Mouse (Mus musculus): ENCODE data around the gene Tanc1. TPM values are rescaled to one million over a fixed set of nuclear protein-coding genes. Genes with fewer than 3 reads are reported as not detected.

Gene Tanc1
- polyA plus RNA-seq, 1 experiment from 2014 or later: 24.8 TPM

DNA sequence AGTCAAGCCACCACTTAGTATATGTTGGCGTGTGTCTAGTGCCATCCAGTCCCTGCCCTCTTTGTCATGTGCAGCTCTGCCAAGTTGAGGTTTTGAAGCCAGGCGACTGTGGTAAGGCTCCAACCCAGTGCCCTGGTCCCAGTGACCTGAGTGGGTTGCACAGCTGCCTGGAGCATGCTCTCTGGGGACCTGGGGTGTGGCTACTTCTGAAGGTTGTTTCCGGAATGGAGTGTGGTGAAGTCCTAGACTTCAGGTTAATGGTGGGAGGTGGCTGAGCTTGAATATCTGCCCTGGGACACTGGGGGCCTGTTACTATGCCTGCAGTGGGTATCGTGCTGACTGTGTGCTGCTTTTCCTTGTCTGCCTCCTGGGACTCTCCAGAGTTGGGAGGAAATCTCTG, 18.0 kb downstream of the Tanc1 start:
- ATAC-seq (replicated peaks; ENCODE audit: low FRiP score, low TSS enrichment, low read depth) (no peak), DNase-seq (ENCODE audit: low spot score) (no peak)
- no peak overlapping the region for H3K4me3 ChIP-seq (ENCODE audit: low read depth, low read length)
- no peak overlapping the region; the same call in 1 of the 2 replicates for H3K27ac ChIP-seq (ENCODE audit: low read depth)
- H3K4me2 ChIP-seq (ENCODE audit: low read length): no peak overlapping the region
- no peaks in the 10 kb centered on the region for H3K27me3 ChIP-seq (replicated peaks; ENCODE audit: control insufficient read depth, insufficient read depth, low read length)
- peaks cover 36% of the 10 kb centered on the region for H3K4me1 ChIP-seq (replicated peaks; ENCODE audit: control insufficient read depth, insufficient read depth, low read length)
- H3K9me3 ChIP-seq (ENCODE audit: control insufficient read depth, low read length): no peaks in the 10 kb centered on the region
- no peaks in the 10 kb centered on the region for H3K36me3 ChIP-seq (ENCODE audit: control insufficient read depth, insufficient read depth, low read length)
- WGBS: 77% methylated on average over 4 of the region's 4 CpGs
- no peak overlapping the region for H3K9ac ChIP-seq (ENCODE audit: low read length)

DNA sequence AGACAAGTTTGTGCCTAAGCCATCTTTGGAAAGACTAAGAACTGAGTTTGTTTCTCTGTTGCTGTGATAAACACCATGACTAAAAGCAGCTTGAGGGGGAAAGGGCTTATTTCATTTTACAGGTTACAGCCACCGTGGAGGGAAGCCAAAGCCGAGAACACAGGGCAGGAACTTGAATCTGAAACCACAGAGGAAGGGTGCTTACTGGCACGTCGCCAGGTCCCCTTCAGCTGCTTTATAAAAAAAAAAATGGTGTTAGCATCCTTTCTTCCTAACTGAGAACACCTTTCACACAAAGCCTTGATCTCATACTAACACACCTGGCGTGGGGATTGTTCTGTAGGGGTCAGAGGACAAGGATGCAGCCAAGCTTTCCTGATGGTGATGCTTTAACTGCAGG, 19.6 kb downstream of the Tanc1 start:
- ATAC-seq (replicated peaks; ENCODE audit: low FRiP score, low TSS enrichment, low read depth): no peak
- H3K9me3 ChIP-seq (ENCODE audit: control insufficient read depth, low read length): 0 out of 2 replicates have a peak, but pooled peaks cover 2% of the 10 kb centered on the region
- no peak overlapping the region for H3K27ac ChIP-seq (ENCODE audit: low read depth)
- no peak for DNase-seq (ENCODE audit: low spot score)
- H3K4me3 ChIP-seq (ENCODE audit: low read depth, low read length): no peak overlapping the region
- H3K4me1 ChIP-seq (replicated peaks; ENCODE audit: control insufficient read depth, insufficient read depth, low read length): peaks cover 31% of the 10 kb centered on the region
- no peak overlapping the region for H3K9ac ChIP-seq (ENCODE audit: low read length)
- H3K27me3 ChIP-seq (replicated peaks; ENCODE audit: control insufficient read depth, insufficient read depth, low read length): no peaks in the 10 kb centered on the region
- WGBS: 72% methylated on average over 5 of the region's 5 CpGs
- H3K36me3 ChIP-seq (ENCODE audit: control insufficient read depth, insufficient read depth, low read length): no peaks in the 10 kb centered on the region
- no peak overlapping the region for H3K4me2 ChIP-seq (ENCODE audit: low read length)

GRCm38 (mm10) chr2:59633761-59634430, 22.1 kb downstream of the Tanc1 start:
- 69% methylated on average over 5 of the region's 5 CpGs for WGBS
- H3K27ac ChIP-seq (ENCODE audit: low read depth): no peak overlapping the region
- DNase-seq (ENCODE audit: low spot score) (no peak), ATAC-seq (replicated peaks; ENCODE audit: low FRiP score, low TSS enrichment, low read depth) (no peak)
- H3K4me1 ChIP-seq (replicated peaks; ENCODE audit: control insufficient read depth, insufficient read depth, low read length): peaks cover 20% of the 10 kb centered on the region; the same call in 1 of the 2 replicates
- H3K36me3 ChIP-seq (ENCODE audit: control insufficient read depth, insufficient read depth, low read length): no peaks in the 10 kb centered on the region
- no peak overlapping the region for H3K4me2 ChIP-seq (ENCODE audit: low read length)
- H3K4me3 ChIP-seq (ENCODE audit: low read depth, low read length): no peak overlapping the region
- H3K9me3 ChIP-seq (ENCODE audit: control insufficient read depth, low read length): 0 out of 2 replicates have a peak, but pooled peaks cover 2% of the 10 kb centered on the region
- no peak overlapping the region for H3K9ac ChIP-seq (ENCODE audit: low read length)
- no peaks in the 10 kb centered on the region for H3K27me3 ChIP-seq (replicated peaks; ENCODE audit: control insufficient read depth, insufficient read depth, low read length)

GRCm38 (mm10) chr2:59637040-59637785, 25.4 kb downstream of the Tanc1 start:
- peak; percentile 94 for ATAC-seq (replicated peaks; ENCODE audit: low FRiP score, low TSS enrichment, low read depth)
- Histone ChIP-seq H3K4me2 (ENCODE audit: low read length) (peak overlapping the region; percentile 11; the same call in 1 of the 2 replicates), H3K9ac (ENCODE audit: low read length) (no peak overlapping the region), H3K9me3 (ENCODE audit: control insufficient read depth, low read length) (0 out of 2 replicates have a peak, but pooled peaks cover 2% of the 10 kb centered on the region), H3K27ac (ENCODE audit: low read depth) (no peak overlapping the region), H3K27me3 (replicated peaks; ENCODE audit: control insufficient read depth, insufficient read depth, low read length) (no peaks in the 10 kb centered on the region), H3K4me3 (ENCODE audit: low read depth, low read length) (no peak overlapping the region), H3K4me1 (replicated peaks; ENCODE audit: control insufficient read depth, insufficient read depth, low read length) (no peaks in the 10 kb centered on the region), H3K36me3 (ENCODE audit: control insufficient read depth, insufficient read depth, low read length) (no peaks in the 10 kb centered on the region)
- WGBS: 66% methylated on average over 18 of the region's 18 CpGs
- DNase-seq (ENCODE audit: low spot score): peak; percentile 61

GRCm38 (mm10) chr2:59642722-59643121, 30.9 kb downstream of the Tanc1 start:
- no peaks in the 10 kb centered on the region; the same call in 1 of the 2 replicates for H3K36me3 ChIP-seq (ENCODE audit: control insufficient read depth, insufficient read depth, low read length)
- H3K4me2 ChIP-seq (ENCODE audit: low read length): no peak overlapping the region
- ATAC-seq (replicated peaks; ENCODE audit: low FRiP score, low TSS enrichment, low read depth): no peak

DNA sequence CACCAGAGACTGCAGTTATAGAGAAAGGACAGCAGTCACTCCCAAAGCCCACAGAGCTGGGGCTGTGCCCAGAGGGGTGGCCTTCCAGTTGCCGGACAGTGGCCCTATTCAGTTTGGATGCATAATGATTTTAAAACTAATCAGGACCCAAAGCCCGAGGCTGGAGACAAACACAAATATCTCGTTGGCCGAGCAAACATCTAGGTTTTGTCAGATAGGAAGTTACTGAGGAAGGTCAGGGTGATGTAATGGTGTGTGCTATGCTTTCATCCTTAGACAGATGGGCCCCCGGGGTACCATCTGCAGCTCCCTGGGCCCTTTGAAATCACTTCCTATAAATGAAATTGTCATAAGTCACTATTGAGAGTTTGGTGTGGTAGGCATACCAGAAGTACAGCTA, 33.0 kb downstream of the Tanc1 start:
- Histone ChIP-seq H3K27me3 (replicated peaks; ENCODE audit: control insufficient read depth, insufficient read depth, low read length) (no peaks in the 10 kb centered on the region), H3K9ac (ENCODE audit: low read length) (no peak overlapping the region), H3K4me2 (ENCODE audit: low read length) (no peak overlapping the region), H3K9me3 (ENCODE audit: control insufficient read depth, low read length) (no peaks in the 10 kb centered on the region), H3K4me3 (ENCODE audit: low read depth, low read length) (no peak overlapping the region), H3K27ac (ENCODE audit: low read depth) (no peak overlapping the region), H3K36me3 (ENCODE audit: control insufficient read depth, insufficient read depth, low read length) (no peaks in the 10 kb centered on the region; the same call in 1 of the 2 replicates), H3K4me1 (replicated peaks; ENCODE audit: control insufficient read depth, insufficient read depth, low read length) (peaks cover 21% of the 10 kb centered on the region)
- DNase-seq (ENCODE audit: low spot score) (no peak), ATAC-seq (replicated peaks; ENCODE audit: low FRiP score, low TSS enrichment, low read depth) (0 out of 2 replicates have a peak, but pooled peaks have one; percentile 41)
- WGBS: 57% methylated on average over 5 of the region's 5 CpGs

More at GRCm38 (mm10) chr2:59642722-59643121, 30.9 kb downstream of the Tanc1 start:
- WGBS: 69% methylated on average over 8 of the region's 8 CpGs
- Histone ChIP-seq H3K9me3 (ENCODE audit: control insufficient read depth, low read length) (no peaks in the 10 kb centered on the region), H3K9ac (ENCODE audit: low read length) (no peak overlapping the region), H3K4me1 (replicated peaks; ENCODE audit: control insufficient read depth, insufficient read depth, low read length) (peaks cover 18% of the 10 kb centered on the region), H3K27me3 (replicated peaks; ENCODE audit: control insufficient read depth, insufficient read depth, low read length) (no peaks in the 10 kb centered on the region), H3K4me3 (ENCODE audit: low read depth, low read length) (no peak overlapping the region), H3K27ac (ENCODE audit: low read depth) (no peak overlapping the region)
- no peak for DNase-seq (ENCODE audit: low spot score)

DNA sequence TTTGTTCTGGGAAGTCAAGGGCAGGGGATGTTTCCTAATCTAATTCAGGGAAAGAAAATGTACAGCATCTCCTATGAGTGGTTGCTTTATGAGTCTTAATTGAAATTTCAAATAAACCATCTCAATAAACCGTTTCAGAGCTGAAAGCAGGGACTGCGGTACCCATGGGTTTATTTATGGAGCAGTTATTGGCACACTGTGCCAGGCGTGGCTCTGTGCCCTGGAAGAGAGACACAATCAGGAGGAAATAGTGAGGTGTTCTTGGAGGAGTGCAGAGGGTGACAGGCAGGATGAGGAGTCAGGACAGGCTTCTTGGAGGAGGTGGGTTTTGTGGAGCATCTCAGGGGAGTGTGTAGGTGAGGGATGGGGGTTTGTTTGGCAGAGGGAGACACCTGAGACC, 33.7 kb downstream of the Tanc1 start:
- Histone ChIP-seq H3K4me1 (replicated peaks; ENCODE audit: control insufficient read depth, insufficient read depth, low read length) (peaks cover 21% of the 10 kb centered on the region), H3K4me2 (ENCODE audit: low read length) (no peak overlapping the region), H3K4me3 (ENCODE audit: low read depth, low read length) (no peak overlapping the region), H3K27me3 (replicated peaks; ENCODE audit: control insufficient read depth, insufficient read depth, low read length) (no peaks in the 10 kb centered on the region), H3K9ac (ENCODE audit: low read length) (no peak overlapping the region), H3K27ac (ENCODE audit: low read depth) (no peak overlapping the region), H3K36me3 (ENCODE audit: control insufficient read depth, insufficient read depth, low read length) (no peaks in the 10 kb centered on the region; the same call in 1 of the 2 replicates), H3K9me3 (ENCODE audit: control insufficient read depth, low read length) (no peaks in the 10 kb centered on the region)
- 58% methylated on average over 3 of the region's 3 CpGs for WGBS
- DNase-seq (ENCODE audit: low spot score) (no peak), ATAC-seq (replicated peaks; ENCODE audit: low FRiP score, low TSS enrichment, low read depth) (no peak)

GRCm38 (mm10) chr2:59646740-59647390, 35.0 kb downstream of the Tanc1 start:
- no peaks in the 10 kb centered on the region for H3K27me3 ChIP-seq (replicated peaks; ENCODE audit: control insufficient read depth, insufficient read depth, low read length)
- DNase-seq (ENCODE audit: low spot score): no peak
- no peak overlapping the region for H3K4me2 ChIP-seq (ENCODE audit: low read length)
- peaks cover 21% of the 10 kb centered on the region for H3K4me1 ChIP-seq (replicated peaks; ENCODE audit: control insufficient read depth, insufficient read depth, low read length)
- WGBS: 77% methylated on average over 20 of the region's 20 CpGs
- H3K27ac ChIP-seq (ENCODE audit: low read depth): no peak overlapping the region
- H3K36me3 ChIP-seq (ENCODE audit: control insufficient read depth, insufficient read depth, low read length): no peaks in the 10 kb centered on the region; the same call in 1 of the 2 replicates
- H3K9ac ChIP-seq (ENCODE audit: low read length): no peak overlapping the region
- no peak overlapping the region for H3K4me3 ChIP-seq (ENCODE audit: low read depth, low read length)
- H3K9me3 ChIP-seq (ENCODE audit: control insufficient read depth, low read length): no peaks in the 10 kb centered on the region
- ATAC-seq (replicated peaks; ENCODE audit: low FRiP score, low TSS enrichment, low read depth): 0 out of 2 replicates have a peak, but pooled peaks have one; percentile 30
